Mouse (Mus musculus) lung, embryonic 14.5 days (tissue): Measurements from ENCODE around the gene Zfp827. TPM values are rescaled to one million over a fixed set of nuclear protein-coding genes. Genes with fewer than 3 reads are reported as not detected.

Experiments used
- ATAC-seq: fragments of 200-750 bp; cut with Nextera tagmentation; 2 replicates; pipeline ENCODE4 v1.8.0; 2017; ENCODE audit warnings: mild to moderate bottlenecking, moderate TSS enrichment, moderate library complexity; ENCODE audit not compliant: insufficient read depth
- DNase-seq: peaks from one replicate; pipeline ENCODE4 v3.0.0-alpha.2; 2015
- H3K27ac ChIP-seq: fragments of 300-500 bp; sonication (generic); 2 replicates; pipeline ENCODE4 v1.5.1; 2014; ENCODE audit warnings: low read depth, mild to moderate bottlenecking, moderate library complexity
- H3K27me3 ChIP-seq: fragments of 300-500 bp; sonication (generic); 2 replicates; pipeline ENCODE4 v1.6.1; 2014; ENCODE audit warnings: low read length, control low read depth; ENCODE audit not compliant: insufficient read depth
- H3K36me3 ChIP-seq: fragments of 300-500 bp; sonication (generic); 2 replicates; pipeline ENCODE4 v1.6.1; 2014; ENCODE audit warnings: control low read depth; ENCODE audit not compliant: insufficient read depth
- H3K4me1 ChIP-seq: fragments of 300-500 bp; sonication (generic); 2 replicates; pipeline ENCODE4 v1.6.1; 2014; ENCODE audit warnings: antibody characterized with exemption, control low read depth; ENCODE audit not compliant: insufficient read depth
- H3K4me2 ChIP-seq: fragments of 300-500 bp; sonication (generic); 2 replicates; pipeline ENCODE4 v1.6.1; 2014; ENCODE audit warnings: mild to moderate bottlenecking
- H3K4me3 ChIP-seq: fragments of 300-500 bp; sonication (generic); 2 replicates; pipeline ENCODE4 v1.5.1; 2014; ENCODE audit warnings: low read depth, low read length
- H3K9ac ChIP-seq: fragments of 300-500 bp; sonication (generic); 2 replicates; pipeline ENCODE4 v1.6.1; 2014
- H3K9me3 ChIP-seq: fragments of 300-500 bp; sonication (generic); 2 replicates; pipeline ENCODE4 v1.6.1; 2016; ENCODE audit warnings: low read depth, low read length, control low read depth
- CTCF ChIP-seq: IDR thresholded peaks from 2 replicates; pipeline ENCODE4 v1.5.1; 2016; ENCODE audit warnings: antibody characterized with exemption, low read depth
- WGBS: fragments of 180-500 bp; shearing (Covaris S2); extraction: QIAGEN DNeasy Blood & Tissue Kit; methylation state at CpG from one replicate; pipeline ENCODE4 v1.1.7; 2014; 5-methylcytosine and 5-hydroxymethylcytosine counted together
- polyA plus RNA-seq: library from polyadenylated mRNA; unstranded; fragments of >200 nt; fragmentation: Nextera tagmentation; extraction: Ambion mirVana; gene quantifications from 2 replicates; pipeline ENCODE4 v1.2.1, GENCODE M21; 2014

Gene Zfp827
- polyA plus RNA-seq, 1 experiment from 2014 or later = 9.5 TPM

DNA sequence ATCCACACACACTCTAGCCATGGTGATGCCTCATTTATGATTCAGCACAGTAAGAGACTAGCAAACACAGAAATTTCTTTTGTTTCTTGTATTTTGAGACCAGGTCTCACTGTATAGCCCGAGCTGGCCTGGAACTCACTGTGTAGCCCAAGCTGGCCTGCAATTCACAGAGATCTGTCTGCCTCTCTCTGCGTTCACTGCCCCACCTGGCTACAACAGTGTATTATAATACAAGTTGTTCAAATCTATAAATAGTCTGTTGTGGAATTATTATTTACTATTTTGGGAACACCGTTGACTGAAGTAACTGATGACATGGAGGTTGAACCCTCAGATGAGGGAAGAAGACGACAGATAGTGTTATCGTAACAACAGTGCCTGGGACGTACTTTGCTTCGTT is 66.9 kb downstream of the Zfp827 start:
- no peak overlapping the region for H3K4me2 ChIP-seq

DNA sequence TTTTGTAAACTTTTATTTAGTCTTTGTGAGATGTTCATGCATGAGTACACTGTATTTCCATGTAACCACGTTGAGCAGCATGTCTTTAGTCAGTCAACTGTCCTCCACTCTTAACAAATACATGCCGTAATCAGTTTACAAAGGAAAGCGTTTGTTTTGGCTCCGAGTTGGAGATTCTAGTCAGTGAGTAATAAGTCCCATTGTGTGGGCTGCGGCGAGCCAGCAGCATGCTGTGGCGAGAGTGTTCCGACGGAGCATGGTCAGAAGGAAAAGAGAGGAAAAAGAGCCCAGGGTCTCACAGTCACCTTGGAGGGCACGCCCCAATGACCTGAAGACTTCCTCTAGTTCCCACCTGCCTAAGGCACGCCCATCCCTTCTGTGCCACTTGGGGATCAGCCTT is 68.7 kb downstream of the Zfp827 start:
- Histone ChIP-seq H3K36me3 (0 out of 2 replicates have a peak, but pooled peaks cover 13% of the 10 kb centered on the region), H3K4me2 (no peak overlapping the region), H3K4me1 (no peaks in the 10 kb centered on the region), H3K27me3 (no peaks in the 10 kb centered on the region), H3K9me3 (no peaks in the 10 kb centered on the region), H3K4me3 (no peak overlapping the region), H3K27ac (no peak overlapping the region), H3K9ac (no peak overlapping the region)
- peak; percentile 33 for DNase-seq
- 0 out of 2 replicates have a peak, but pooled peaks have one; percentile 11 for ATAC-seq
- TF ChIP-seq CTCF = no peak
- WGBS = 55% methylated on average over 11 of the region's 11 CpGs

More for the DNA sequence above, 66.9 kb downstream of the Zfp827 start:
- Histone ChIP-seq H3K27me3 (no peaks in the 10 kb centered on the region), H3K36me3 (0 out of 2 replicates have a peak, but pooled peaks cover 13% of the 10 kb centered on the region), H3K9ac (no peak overlapping the region), H3K4me3 (no peak overlapping the region), H3K27ac (no peak overlapping the region), H3K9me3 (no peaks in the 10 kb centered on the region), H3K4me1 (no peaks in the 10 kb centered on the region)
- TF ChIP-seq CTCF = no peak
- DNase-seq = no peak
- 91% methylated on average over 7 of the region's 7 CpGs for WGBS
- ATAC-seq = no peak

DNA sequence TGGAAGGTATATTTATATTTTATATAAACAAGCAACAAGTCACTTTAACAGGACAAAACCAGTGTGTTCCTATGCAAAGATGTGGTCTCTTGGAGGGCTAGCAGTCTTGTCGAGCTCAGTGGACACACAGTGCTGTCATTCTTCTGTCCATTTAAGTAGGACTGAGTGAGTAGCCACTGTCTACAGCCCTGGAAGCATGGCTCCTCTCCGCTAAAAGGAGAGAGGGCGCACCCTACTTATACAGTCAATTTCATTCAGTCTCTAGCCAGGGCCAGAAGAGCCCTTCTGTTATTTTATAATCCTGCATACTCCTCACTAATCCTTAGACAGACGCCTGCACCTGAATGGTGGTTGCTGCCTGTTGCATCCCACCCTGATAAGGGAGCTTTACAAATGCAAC is 74.5 kb downstream of the Zfp827 start:
- no peak overlapping the region for H3K27ac ChIP-seq

DNA sequence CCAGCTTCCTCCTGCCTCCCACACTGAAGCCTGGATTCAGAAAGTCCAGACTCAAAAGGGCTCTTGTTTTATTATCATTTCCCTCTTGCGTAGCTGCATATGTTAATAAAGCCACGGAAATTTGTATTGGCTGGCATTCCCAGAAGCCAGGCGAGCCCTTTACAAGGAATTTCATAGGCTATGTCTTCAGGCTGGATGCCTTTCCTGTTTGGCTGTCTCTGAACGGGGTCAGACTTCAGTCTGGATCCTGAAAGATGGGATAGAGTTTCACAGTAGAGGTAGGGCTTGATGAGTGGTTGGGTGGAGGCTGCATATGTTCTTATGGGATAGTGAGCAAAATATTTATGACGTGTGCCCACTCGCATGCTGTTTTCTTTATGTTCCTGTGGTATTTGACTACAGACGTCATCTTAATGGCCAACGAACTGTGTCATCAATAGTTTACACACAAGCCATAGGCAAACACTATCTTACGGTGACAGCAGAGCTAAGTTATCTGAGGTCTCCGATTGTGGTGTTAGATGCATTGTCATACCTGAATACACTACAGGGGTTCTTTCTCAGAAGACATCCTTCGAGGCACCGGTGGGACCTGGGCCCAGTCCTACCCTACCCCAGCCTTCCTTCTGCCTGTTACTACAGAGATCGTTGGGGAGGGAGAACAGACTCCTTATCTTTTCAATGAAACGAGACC is 75.1 kb downstream of the Zfp827 start:
- H3K4me3 ChIP-seq = no peak overlapping the region
- no peak overlapping the region for H3K4me2 ChIP-seq
- H3K9me3 ChIP-seq = no peaks in the 10 kb centered on the region
- DNase-seq (no peak), ATAC-seq (no peak)
- H3K27ac ChIP-seq = no peak overlapping the region
- 0 out of 2 replicates have a peak, but pooled peaks cover 4% of the 10 kb centered on the region for H3K4me1 ChIP-seq
- H3K36me3 ChIP-seq = 0 out of 2 replicates have a peak, but pooled peaks cover 7% of the 10 kb centered on the region
- TF ChIP-seq CTCF = no peak
- WGBS = 68% methylated on average over 14 of the region's 14 CpGs
- H3K9ac ChIP-seq = no peak overlapping the region
- H3K27me3 ChIP-seq = no peaks in the 10 kb centered on the region

More for the DNA sequence above, 74.5 kb downstream of the Zfp827 start:
- Histone ChIP-seq H3K4me2 (no peak overlapping the region), H3K9me3 (no peaks in the 10 kb centered on the region), H3K9ac (no peak overlapping the region), H3K4me1 (0 out of 2 replicates have a peak, but pooled peaks cover 4% of the 10 kb centered on the region), H3K36me3 (0 out of 2 replicates have a peak, but pooled peaks cover 7% of the 10 kb centered on the region), H3K27me3 (no peaks in the 10 kb centered on the region), H3K4me3 (no peak overlapping the region)
- DNase-seq (no peak), ATAC-seq (no peak)
- WGBS = 78% methylated on average over 4 of the region's 4 CpGs
- no peak for TF ChIP-seq CTCF

DNA sequence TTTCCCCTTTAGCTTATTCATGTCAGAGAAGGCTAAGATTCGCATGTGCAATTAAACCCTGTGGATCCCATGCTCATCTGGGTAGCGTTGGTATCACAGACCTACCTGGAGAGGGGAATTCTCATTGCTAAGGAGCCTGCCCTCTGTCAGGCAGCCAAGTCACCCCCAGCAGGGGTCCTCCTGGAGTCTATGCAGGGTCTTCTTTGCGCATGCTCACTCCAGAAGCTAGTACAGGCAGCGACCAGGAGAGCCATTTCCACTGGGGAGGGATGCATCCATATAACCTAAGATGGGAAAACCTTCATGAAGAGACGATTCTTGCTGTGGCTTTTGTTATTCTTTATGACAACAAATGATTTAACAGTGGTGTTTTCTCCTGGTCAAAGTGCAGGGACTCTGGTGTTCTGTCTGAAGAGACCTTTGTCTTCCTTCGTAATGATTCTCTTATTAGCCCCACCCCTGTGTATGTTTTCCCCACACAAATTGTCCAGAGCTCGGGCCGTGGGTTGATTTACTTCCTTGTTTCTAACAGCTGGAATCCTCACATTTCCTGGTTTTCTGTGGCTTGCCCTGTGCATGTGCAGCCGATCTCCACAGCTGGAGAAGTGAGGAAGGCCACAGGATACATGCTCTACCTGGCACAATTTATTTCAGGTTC is 75.8 kb downstream of the Zfp827 start:
- H3K27ac ChIP-seq = no peak overlapping the region
- no peak for DNase-seq
- H3K4me1 ChIP-seq = 0 out of 2 replicates have a peak, but pooled peaks cover 4% of the 10 kb centered on the region
- H3K9me3 ChIP-seq = no peaks in the 10 kb centered on the region
- no peaks in the 10 kb centered on the region for H3K27me3 ChIP-seq
- H3K36me3 ChIP-seq = 0 out of 2 replicates have a peak, but pooled peaks cover 7% of the 10 kb centered on the region
- ATAC-seq = no peak
- no peak overlapping the region for H3K4me3 ChIP-seq
- WGBS = 58% methylated on average over 9 of the region's 9 CpGs
- no peak overlapping the region; the same call in 1 of the 2 replicates for H3K9ac ChIP-seq
- TF ChIP-seq CTCF = no peak
- no peak overlapping the region for H3K4me2 ChIP-seq

DNA sequence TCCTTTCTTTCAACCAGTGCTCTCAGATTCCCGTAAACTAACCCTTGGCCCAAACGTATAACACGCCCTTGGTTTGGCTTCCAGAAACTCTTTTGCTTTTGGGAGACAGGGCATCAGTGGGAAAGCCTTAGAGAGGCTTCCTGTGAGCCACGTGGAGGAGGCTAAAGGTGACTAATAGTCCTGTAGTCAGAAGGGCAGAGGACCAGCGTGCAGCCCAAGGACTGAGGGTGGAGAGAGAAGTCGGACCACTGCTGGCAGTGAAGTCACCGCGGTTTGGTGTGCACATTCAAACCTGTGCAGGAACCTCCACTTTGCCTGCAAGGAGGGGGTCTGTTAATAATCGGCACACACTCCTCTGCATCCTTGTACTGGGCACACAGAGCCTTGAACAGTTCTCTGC is 76.4 kb downstream of the Zfp827 start:
- Histone ChIP-seq H3K9me3 (no peaks in the 10 kb centered on the region), H3K9ac (no peak overlapping the region; the same call in 1 of the 2 replicates), H3K4me1 (0 out of 2 replicates have a peak, but pooled peaks cover 4% of the 10 kb centered on the region), H3K27ac (peak overlapping the region; percentile 46; the same call in 1 of the 2 replicates), H3K4me2 (no peak overlapping the region), H3K36me3 (0 out of 2 replicates have a peak, but pooled peaks cover 7% of the 10 kb centered on the region), H3K27me3 (no peaks in the 10 kb centered on the region), H3K4me3 (no peak overlapping the region)
- 55% methylated on average over 9 of the region's 9 CpGs for WGBS
- DNase-seq = no peak
- ATAC-seq = peak; percentile 17; the same call in 1 of the 2 replicates
- no peak for TF ChIP-seq CTCF

DNA sequence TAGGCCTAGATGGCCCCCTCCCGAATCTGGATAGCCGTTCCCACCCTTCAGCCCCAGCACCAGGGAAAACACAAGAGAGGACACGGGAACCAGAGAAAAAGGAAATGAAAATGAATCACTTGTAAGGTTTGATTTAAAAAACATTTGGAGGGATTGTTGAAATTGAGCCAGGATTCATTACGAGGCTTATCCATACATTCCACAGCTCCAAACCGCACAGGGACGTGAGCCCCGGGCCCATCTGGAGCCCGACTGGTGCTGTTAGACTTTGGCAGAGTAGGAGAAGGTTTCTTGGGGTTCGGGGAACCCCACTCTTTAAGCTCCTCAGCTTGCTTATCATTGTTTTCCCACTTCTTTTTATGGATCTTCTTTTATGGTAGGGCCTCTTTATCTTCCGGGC is 76.9 kb downstream of the Zfp827 start:
- Histone ChIP-seq H3K9ac (no peak overlapping the region; the same call in 1 of the 2 replicates), H3K27me3 (no peaks in the 10 kb centered on the region), H3K27ac (peak overlapping the region; percentile 46; the same call in 1 of the 2 replicates), H3K4me1 (0 out of 2 replicates have a peak, but pooled peaks cover 4% of the 10 kb centered on the region), H3K9me3 (no peaks in the 10 kb centered on the region), H3K4me2 (no peak overlapping the region), H3K4me3 (no peak overlapping the region), H3K36me3 (0 out of 2 replicates have a peak, but pooled peaks cover 7% of the 10 kb centered on the region)
- DNase-seq = peak; percentile 47
- TF ChIP-seq CTCF = no peak
- 39% methylated on average over 10 of the region's 10 CpGs for WGBS
- ATAC-seq = no peak; the same call in 1 of the 2 replicates
